Mouse (Mus musculus): Measurements from ENCODE around the gene Ins2. TPM values are rescaled to one million over a fixed set of nuclear protein-coding genes. Genes with fewer than 3 reads are reported as not detected.
A peak's percentile ranks its signal among the peaks of the same experiment; 100 is the strongest.

Gene Ins2
- polyA plus RNA-seq, 1 experiment from 2014 or later, result not detected

DNA sequence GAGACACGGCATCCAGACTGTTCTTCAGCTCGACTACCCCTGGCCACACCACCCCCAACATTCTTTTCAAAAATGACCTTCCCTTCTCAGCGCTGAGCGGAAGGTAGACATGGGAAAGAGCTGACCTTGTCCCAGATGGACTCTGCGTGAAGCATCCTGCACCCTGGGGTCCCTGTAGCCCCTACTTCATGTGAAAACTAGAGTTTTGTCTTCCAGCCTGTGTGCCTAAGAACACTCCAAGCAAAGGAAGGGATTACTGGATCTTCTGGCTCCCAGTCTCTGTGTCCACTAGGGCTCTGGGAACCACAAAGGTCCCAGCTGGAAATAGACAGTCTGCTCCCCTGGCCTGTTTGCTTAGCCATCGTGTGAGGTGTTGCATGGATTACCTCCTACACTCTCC, 68.0 kb downstream of the Ins2 start:
- no peak for ATAC-seq (ENCODE audit: insufficient number of reproducible peaks, low FRiP score, low TSS enrichment, low read depth)
- Histone ChIP-seq H3K4me3 (no peak overlapping the region), H3K4me2 (no peak overlapping the region), H3K27ac (no peak overlapping the region), H3K36me3 (no peaks in the 10 kb centered on the region), H3K27me3 (no peaks in the 10 kb centered on the region), H3K4me1 (peaks cover 7% of the 10 kb centered on the region), H3K9ac (no peak overlapping the region), H3K9me3 (peaks cover 4% of the 10 kb centered on the region)
- WGBS, result 70% methylated on average over 6 of the region's 6 CpGs

DNA sequence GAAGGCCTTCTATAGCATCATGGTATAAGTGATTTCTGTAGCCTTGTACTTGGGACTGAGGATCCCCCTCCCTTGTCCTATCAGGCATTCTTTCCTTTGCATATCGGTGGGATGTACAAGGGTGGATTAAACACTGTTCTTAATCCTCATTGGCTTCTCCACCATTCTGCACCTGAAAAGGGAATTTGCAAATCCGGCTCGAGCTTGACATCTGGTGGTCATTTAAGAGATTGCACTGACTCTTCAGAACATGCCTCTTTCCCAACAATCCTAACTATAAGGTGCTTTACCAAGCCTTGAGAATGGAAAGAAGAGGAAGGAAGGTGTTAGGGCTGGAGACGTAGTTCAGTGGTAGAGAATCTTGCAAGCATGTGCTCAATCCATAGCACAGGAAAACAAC, 71.1 kb downstream of the Ins2 start:
- H3K9me3 ChIP-seq, result peaks cover 14% of the 10 kb centered on the region
- peaks cover 7% of the 10 kb centered on the region for H3K4me1 ChIP-seq
- H3K27ac ChIP-seq, result no peak overlapping the region
- no peak for ATAC-seq (ENCODE audit: insufficient number of reproducible peaks, low FRiP score, low TSS enrichment, low read depth)
- H3K4me3 ChIP-seq, result no peak overlapping the region
- WGBS, result 18% methylated on average over 4 of the region's 4 CpGs
- H3K27me3 ChIP-seq, result no peaks in the 10 kb centered on the region
- H3K4me2 ChIP-seq, result no peak overlapping the region
- H3K9ac ChIP-seq, result no peak overlapping the region
- 0 out of 2 replicates have a peak, but pooled peaks cover 16% of the 10 kb centered on the region for H3K36me3 ChIP-seq

- Histone ChIP-seq H3K9ac (no peak overlapping the region), H3K27me3 (peaks cover 9% of the 10 kb centered on the region; the same call in 1 of the 2 replicates), H3K4me3 (no peak overlapping the region), H3K4me2 (no peak overlapping the region), H3K4me1 (peaks cover 7% of the 10 kb centered on the region), H3K27ac (no peak overlapping the region), H3K36me3 (0 out of 2 replicates have a peak, but pooled peaks cover 19% of the 10 kb centered on the region), H3K9me3 (peaks cover 14% of the 10 kb centered on the region)
- 97% methylated on average over 1 of the region's 1 CpGs for WGBS
- ATAC-seq (ENCODE audit: insufficient number of reproducible peaks, low FRiP score, low TSS enrichment, low read depth), result no peak
Measured at GRCm38 (mm10) chr7:142671067-142671466, 72.1 kb downstream of the Ins2 start.

- 83% methylated on average over 23 of the region's 23 CpGs for WGBS
Measured at GRCm38 (mm10) chr7:142669751-142670625, 73.2 kb downstream of the Ins2 start, which contains the start of gene Gm49394. Gene Gm49394, minus strand, starts transcription at chr7:142669942.

DNA sequence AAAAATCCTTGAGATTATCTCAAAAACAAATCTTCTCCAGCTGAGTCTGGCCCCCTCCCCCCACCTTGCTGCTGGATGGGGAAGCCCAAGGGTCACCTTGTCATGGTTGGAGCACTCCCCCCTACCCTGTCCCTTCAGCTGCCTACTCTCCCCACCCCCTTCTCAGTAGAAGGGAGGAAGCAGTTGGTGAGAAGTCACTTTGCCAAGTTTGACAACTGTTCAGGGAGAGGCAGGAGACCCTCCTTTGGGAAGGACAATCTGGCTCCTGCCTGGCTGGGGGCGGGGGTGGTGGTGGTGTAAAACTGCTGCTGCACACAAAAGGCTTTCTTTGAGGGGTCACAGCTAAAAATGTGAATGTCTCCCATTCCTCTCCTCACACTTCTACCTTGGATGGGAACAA, 74.9 kb downstream of the Ins2 start:
- WGBS, result 84% methylated on average over 1 of the region's 1 CpGs
- Histone ChIP-seq H3K27me3 (peaks cover 35% of the 10 kb centered on the region), H3K36me3 (0 out of 2 replicates have a peak, but pooled peaks cover 21% of the 10 kb centered on the region), H3K4me1 (peaks cover 17% of the 10 kb centered on the region), H3K27ac (no peak overlapping the region), H3K4me2 (no peak overlapping the region), H3K4me3 (no peak overlapping the region), H3K9ac (no peak overlapping the region), H3K9me3 (peaks cover 14% of the 10 kb centered on the region)
- ATAC-seq (ENCODE audit: insufficient number of reproducible peaks, low FRiP score, low TSS enrichment, low read depth), result no peak

More at GRCm38 (mm10) chr7:142669751-142670625, 73.2 kb downstream of the Ins2 start, which contains the start of gene Gm49394:
- no peak for ATAC-seq (ENCODE audit: insufficient number of reproducible peaks, low FRiP score, low TSS enrichment, low read depth)
- Histone ChIP-seq H3K27me3 (peaks cover 20% of the 10 kb centered on the region), H3K4me2 (no peak within 1 kb of the TSS), H3K4me3 (no peak within 1 kb of the TSS), H3K4me1 (peaks cover 8% of the 10 kb centered on the region), H3K36me3 (0 out of 2 replicates have a peak, but pooled peaks cover 21% of the 10 kb centered on the region), H3K9me3 (peaks cover 14% of the 10 kb centered on the region), H3K9ac (no peak within 1 kb of the TSS), H3K27ac (no peak within 1 kb of the TSS)

- 0 out of 2 replicates have a peak, but pooled peaks cover 21% of the 10 kb centered on the region for H3K36me3 ChIP-seq
- H3K4me3 ChIP-seq, result no peak overlapping the region
- peaks cover 17% of the 10 kb centered on the region for H3K4me1 ChIP-seq
- peak overlapping the region; percentile 27; the same call in 1 of the 2 replicates for H3K27ac ChIP-seq
- ATAC-seq (ENCODE audit: insufficient number of reproducible peaks, low FRiP score, low TSS enrichment, low read depth), result no peak
- 96% methylated on average over 18 of the region's 18 CpGs for WGBS
- no peak overlapping the region for H3K9ac ChIP-seq
- H3K27me3 ChIP-seq, result peaks cover 43% of the 10 kb centered on the region
- H3K9me3 ChIP-seq, result peaks cover 14% of the 10 kb centered on the region
- no peak overlapping the region for H3K4me2 ChIP-seq
Measured at GRCm38 (mm10) chr7:142667521-142667920, 75.7 kb downstream of the Ins2 start.

DNA sequence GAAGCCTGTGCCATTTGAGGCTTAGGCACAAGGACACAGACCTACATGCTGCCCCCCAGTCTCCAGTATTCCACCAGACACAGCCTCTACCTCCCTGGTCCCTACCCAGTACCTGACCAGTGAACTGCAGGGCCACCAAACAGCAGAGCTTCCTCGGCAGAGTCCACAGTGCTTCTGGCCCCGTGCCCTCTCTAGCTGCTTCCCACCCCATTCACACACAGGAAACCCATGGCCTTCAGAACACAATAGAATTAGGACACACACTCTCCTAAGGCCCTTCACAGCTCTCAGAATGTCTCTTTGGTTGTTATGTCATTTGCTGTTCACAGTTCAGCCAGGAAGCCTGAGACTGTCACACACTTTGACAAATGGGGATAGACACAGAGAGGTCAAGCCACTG, 76.5 kb downstream of the Ins2 start, which contains the start of gene Igf2:
Igf2 (minus strand) TSS at position 158 of the 400 bp plus-strand sequence.
- Histone ChIP-seq H3K9me3 (peaks cover 14% of the 10 kb centered on the region), H3K4me1 (peaks cover 17% of the 10 kb centered on the region), H3K36me3 (0 out of 2 replicates have a peak, but pooled peaks cover 21% of the 10 kb centered on the region), H3K4me2 (0 out of 2 replicates have a peak within 1 kb of the TSS, but pooled peaks have one; percentile 5), H3K27ac (peak within 1 kb of the TSS; percentile 39; the same call in 1 of the 2 replicates), H3K4me3 (peak within 1 kb of the TSS; percentile 12; the same call in 1 of the 2 replicates), H3K9ac (no peak within 1 kb of the TSS), H3K27me3 (peaks cover 46% of the 10 kb centered on the region)
- 66% methylated on average over 2 of the region's 2 CpGs for WGBS
- ATAC-seq (ENCODE audit: insufficient number of reproducible peaks, low FRiP score, low TSS enrichment, low read depth), result no peak

DNA sequence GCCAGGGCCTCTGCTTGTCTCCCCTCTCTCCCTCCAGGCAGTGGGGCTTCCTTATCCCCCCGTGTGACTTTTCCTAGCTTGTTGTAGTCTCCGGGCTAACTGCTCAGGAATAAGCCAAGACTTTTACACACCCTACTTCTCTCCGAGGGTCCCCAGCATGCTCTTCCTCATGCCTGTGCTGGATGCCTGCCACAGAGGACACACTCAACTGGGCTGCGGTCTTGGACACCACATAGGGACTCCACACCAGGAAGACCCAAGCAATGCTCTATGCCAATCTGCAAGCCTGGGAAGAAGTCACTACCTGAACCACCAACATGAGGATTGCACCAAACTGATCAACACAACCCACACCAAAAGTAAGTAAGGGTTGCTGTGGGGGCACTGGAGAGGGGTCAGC, 77.1 kb downstream of the Ins2 start:
- Histone ChIP-seq H3K27me3 (peaks cover 48% of the 10 kb centered on the region), H3K36me3 (0 out of 2 replicates have a peak, but pooled peaks cover 21% of the 10 kb centered on the region), H3K4me2 (no peak overlapping the region), H3K4me1 (peaks cover 18% of the 10 kb centered on the region), H3K27ac (peak overlapping the region; percentile 39; the same call in 1 of the 2 replicates), H3K9ac (no peak overlapping the region), H3K9me3 (peaks cover 14% of the 10 kb centered on the region), H3K4me3 (0 out of 2 replicates have a peak overlapping the region, but pooled peaks have one; percentile 7)
- 64% methylated on average over 4 of the region's 4 CpGs for WGBS
- no peak for ATAC-seq (ENCODE audit: insufficient number of reproducible peaks, low FRiP score, low TSS enrichment, low read depth)

DNA sequence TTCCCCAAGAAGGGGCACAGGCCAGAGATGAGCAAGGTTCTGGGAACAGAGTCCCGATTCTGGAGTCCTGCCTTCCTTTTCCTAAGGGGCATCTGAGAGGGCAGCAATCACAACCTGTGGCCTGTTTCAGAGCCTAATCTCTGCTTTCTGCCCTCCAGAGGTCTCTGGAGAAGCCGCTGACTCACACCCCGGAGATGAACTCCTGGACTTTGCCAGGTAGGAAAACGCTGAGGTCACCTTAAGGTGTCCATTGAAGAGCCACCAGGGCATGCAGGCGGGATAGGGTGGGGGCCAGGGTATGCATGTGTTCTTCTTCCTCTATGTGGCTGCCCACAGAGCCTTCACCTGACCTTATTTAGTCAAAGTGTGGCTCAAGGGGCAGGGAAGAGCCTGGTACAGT, 77.8 kb downstream of the Ins2 start:
- peaks cover 13% of the 10 kb centered on the region for H3K9me3 ChIP-seq
- ATAC-seq (ENCODE audit: insufficient number of reproducible peaks, low FRiP score, low TSS enrichment, low read depth), result no peak
- peak overlapping the region; percentile 12; the same call in 1 of the 2 replicates for H3K4me3 ChIP-seq
- H3K36me3 ChIP-seq, result 0 out of 2 replicates have a peak, but pooled peaks cover 21% of the 10 kb centered on the region
- H3K9ac ChIP-seq, result no peak overlapping the region
- peaks cover 26% of the 10 kb centered on the region for H3K4me1 ChIP-seq
- 0 out of 2 replicates have a peak overlapping the region, but pooled peaks have one; percentile 5 for H3K4me2 ChIP-seq
- WGBS, result 60% methylated on average over 5 of the region's 5 CpGs
- H3K27me3 ChIP-seq, result peaks cover 55% of the 10 kb centered on the region
- H3K27ac ChIP-seq, result peak overlapping the region; percentile 17

DNA sequence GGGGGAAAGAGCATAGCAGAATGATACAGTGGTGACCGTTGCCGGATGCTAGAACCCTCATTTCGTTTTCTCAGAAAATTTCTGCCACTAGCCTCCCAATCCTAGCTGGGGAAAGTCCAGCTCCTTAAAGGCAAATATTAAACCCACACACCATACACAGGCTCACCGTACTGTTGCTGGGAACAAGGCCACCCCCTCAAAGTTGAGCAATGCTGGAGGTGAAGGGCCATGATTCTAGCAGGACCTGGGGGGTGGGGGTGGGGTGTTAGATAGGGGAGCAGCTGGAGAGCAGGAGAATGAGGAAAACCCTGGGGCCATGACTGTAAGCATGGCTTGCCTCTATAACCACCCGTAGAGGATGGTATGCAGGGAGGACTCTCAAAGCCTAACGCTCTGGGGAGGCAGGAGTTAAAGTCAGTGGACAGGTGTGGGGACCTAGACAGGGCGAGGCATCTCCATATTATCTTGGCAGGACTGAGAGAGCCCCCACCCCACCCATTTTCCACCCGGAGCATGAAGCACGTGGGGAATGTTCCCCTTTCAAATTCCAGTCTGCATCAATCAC, 78.6 kb downstream of the Ins2 start:
- H3K27ac ChIP-seq, result peak overlapping the region; percentile 83

DNA sequence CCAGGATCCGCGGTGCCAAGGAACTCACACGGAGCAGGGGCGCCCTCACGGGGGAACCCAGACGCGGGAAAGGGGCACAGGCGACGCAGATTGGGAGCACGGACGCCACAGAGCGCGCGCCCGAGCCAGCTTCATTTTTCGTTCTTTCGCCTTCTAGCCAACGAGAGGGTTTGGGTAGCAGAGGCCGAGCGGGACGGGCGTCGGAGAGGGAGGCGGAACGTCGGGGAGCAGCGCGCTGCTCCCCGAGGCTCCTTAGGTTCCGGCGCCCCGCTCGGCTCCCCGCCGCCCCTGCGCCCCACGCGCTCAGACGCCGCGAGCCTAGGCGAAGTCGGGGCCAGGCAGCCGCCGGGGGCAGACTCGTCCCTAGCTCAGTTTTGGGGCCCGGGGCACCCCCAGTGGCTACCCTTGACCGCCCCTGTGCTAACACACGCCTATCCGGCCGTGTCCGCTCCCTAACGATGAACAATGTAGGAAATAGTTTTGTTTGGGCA, 79.2 kb downstream of the Ins2 start:
- H3K9me3 ChIP-seq, result no peaks in the 10 kb centered on the region
- no peak for ATAC-seq (ENCODE audit: insufficient number of reproducible peaks, low FRiP score, low TSS enrichment, low read depth)
- H3K27me3 ChIP-seq, result peaks cover 69% of the 10 kb centered on the region
- H3K36me3 ChIP-seq, result 0 out of 2 replicates have a peak, but pooled peaks cover 19% of the 10 kb centered on the region
- H3K4me3 ChIP-seq, result peak overlapping the region; percentile 42
- under 1% methylated on average over 53 of the region's 53 CpGs for WGBS
- peak overlapping the region; percentile 42 for H3K9ac ChIP-seq
- peaks cover 37% of the 10 kb centered on the region for H3K4me1 ChIP-seq
- H3K4me2 ChIP-seq, result peak overlapping the region; percentile 62
- peak overlapping the region; percentile 83 for H3K27ac ChIP-seq

More for the DNA sequence above, 78.6 kb downstream of the Ins2 start:
- H3K9me3 ChIP-seq, result peaks cover 5% of the 10 kb centered on the region
- H3K4me1 ChIP-seq, result peaks cover 33% of the 10 kb centered on the region
- 3% methylated on average over 9 of the region's 9 CpGs for WGBS
- peak; percentile 45 for ATAC-seq (ENCODE audit: insufficient number of reproducible peaks, low FRiP score, low TSS enrichment, low read depth)
- peak overlapping the region; percentile 42 for H3K9ac ChIP-seq
- H3K4me3 ChIP-seq, result peak overlapping the region; percentile 42
- H3K27me3 ChIP-seq, result peaks cover 63% of the 10 kb centered on the region
- H3K36me3 ChIP-seq, result 0 out of 2 replicates have a peak, but pooled peaks cover 20% of the 10 kb centered on the region
- peak overlapping the region; percentile 62 for H3K4me2 ChIP-seq
